Mouse (Mus musculus) thymus, postnatal 36 days (tissue): ENCODE measurements around the gene Lama2.

Experiments used
- DNase-seq, 2 experiments: peaks; one replicate each; pipeline ENCODE4 v3.0.0; 2022; ENCODE audit warnings: mixed read lengths in 2 of 2

Gene Lama2

DNA sequence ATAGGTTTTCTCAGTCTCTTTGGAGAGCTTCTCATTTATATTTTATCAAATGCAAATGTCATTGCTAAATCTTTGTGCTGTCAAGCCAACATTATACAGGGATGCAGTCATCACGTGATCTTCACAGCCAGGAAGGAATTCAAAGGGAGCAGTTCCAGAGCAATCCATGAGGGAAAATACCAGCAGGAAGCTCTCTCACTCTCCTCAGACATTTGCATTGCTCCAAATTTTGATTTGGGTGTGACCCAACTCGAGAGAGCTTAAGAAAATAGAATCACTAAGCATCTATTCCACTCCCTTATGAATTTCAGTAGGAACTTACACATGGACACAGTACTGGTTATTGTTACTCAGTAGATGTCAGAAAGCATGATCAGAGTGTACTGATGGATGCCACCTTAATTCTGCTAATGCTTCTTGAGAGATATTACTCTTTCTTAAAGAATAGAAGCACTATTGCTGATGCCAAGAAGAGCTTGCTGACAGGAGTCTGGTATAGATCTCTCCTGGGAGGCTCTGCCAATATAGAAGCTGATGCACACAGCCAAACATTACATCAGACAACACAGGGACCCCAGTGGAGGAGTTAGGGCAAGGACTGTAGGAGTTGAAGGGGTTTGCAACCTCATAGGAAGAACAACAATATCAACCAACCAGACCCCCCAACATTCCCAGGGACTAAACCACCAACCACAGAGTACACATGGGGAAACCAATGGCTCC, 236.5 kb downstream of the Lama2 start:
- DNase-seq: no peak

- no peak for DNase-seq
Observed at GRCm38 (mm10) chr10:27378286-27378685, 241.3 kb downstream of the Lama2 start.

DNA sequence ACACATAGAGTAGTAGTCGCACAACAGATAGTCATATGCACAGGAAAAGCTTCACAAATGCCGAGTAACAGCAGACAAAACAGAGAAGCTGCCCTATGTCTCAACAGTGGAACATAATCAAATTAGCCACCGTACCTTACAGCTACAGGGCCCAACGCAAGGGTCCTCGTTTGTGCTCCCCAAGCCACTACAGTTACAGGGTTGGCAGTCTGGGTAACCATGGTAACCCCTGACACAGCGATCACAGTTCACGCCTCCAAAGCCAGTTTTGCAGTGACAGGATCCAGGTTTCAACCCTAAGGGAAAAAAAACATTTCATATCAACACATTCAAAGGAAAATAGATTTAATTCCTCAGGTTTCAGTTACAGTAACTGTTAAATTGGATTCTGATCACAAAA, 275.3 kb downstream of the Lama2 start:
- DNase-seq: no peak

DNA sequence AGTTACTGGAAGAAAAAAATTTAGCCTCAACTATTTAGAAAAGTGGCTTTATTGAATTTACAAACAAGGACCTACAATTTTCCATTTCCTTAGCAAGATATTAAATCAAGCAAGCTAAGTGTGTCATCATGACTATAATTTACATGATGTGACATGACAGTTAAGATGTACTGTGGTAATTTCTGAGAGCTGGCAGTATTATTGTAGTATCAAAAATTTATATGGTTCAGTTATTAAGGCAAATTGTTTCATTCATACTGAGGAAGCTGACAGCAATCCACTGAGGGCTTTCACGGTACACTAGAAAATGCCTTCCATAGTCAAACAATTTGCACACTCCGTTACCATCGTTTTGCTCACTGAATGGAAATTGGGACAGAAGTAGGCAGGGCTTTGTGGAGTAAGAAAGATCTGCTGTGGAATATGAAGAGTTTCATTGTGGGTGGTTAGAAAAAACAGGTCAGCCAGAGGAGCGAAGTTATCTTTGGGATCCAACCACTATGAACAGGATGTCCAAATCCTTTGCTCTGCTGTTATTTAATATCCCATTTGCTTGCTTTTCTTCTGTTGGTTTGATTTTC, 297.1 kb downstream of the Lama2 start:
- DNase-seq: no peak

GRCm38 (mm10) chr10:27307444-27307843, 312.1 kb downstream of the Lama2 start:
- no peak for DNase-seq

GRCm38 (mm10) chr10:27305301-27305700, 314.3 kb downstream of the Lama2 start:
- no peak for DNase-seq

DNA sequence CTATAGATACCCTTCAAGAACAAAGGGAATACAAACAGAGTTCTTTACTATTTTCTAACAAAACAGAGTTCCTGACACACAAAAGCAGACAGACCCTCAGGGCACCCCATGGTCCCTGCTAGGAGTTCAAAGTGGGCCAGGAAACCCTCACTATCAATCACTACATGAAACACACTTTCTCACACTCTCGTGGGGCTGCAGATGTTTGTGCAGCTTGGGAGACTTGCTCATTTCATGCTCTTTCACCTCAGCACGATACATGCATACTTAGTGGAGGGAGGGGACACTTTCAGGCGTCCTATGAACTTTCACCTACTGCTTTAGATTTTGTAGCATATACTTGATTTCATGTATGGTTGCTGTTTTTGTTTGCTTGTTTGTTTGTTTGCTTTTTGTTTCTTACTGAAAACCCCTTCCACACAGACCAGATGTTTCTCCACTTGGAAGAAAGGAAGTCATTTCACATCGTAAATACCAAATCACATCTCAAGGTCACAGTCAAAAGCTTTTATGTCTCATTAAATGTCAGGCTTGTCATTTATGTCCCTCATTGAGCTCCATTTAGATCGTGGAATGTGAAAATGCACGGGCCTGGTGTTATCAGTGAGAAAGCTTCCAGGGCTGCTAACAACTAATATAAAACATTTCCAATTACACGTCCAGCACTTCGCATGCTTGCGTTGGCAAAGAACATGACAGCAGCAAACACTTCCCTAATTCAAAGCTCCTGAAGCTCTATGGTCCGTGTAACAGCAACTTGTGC, 334.3 kb downstream of the Lama2 start:
- DNase-seq: no peak

- DNase-seq: no peak
Observed at GRCm38 (mm10) chr10:27267432-27267831, 352.1 kb downstream of the Lama2 start.

GRCm38 (mm10) chr10:27265812-27266211, 353.7 kb downstream of the Lama2 start:
- no peak for DNase-seq

GRCm38 (mm10) chr10:27264713-27265112, 354.8 kb downstream of the Lama2 start:
- DNase-seq: no peak

DNA sequence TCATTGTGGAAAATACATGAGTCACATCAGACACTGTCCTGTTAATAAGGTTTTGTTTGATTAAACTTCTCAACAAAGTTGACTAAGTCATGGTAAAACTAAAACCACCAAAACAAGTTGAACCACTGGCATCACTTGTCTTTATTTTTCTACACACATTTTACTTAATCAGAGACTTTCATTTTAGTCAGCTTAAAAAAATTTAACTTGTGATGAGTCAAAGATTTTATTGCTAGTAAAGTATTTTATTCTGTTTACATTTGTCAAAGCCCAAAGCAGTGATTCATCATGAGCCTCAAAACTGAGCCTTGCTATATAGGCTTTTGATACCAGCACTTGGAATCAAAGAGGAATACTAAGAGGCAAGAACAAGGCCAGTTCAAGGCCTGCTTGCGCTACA, 369.8 kb downstream of the Lama2 start:
- DNase-seq: no peak

DNA sequence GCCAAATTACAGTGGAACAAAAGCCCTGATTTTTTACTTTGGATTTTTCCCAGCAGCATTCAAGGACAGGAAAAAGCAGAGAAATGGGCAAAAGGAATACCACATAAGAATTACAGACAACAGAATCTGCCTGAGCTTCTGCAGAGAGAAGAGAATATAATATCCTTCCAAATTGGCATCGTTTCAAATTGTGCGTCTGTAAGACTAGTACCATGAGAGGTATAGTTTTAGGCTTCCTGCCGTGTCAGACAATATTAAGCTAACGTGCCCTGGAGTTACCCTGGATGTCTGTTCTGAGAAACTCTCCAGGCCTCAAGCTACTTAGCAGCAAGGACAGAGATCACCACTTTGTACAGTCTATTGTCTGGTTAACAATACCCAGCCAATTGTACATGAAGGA, 384.8 kb downstream of the Lama2 start:
- no peak for DNase-seq

DNA sequence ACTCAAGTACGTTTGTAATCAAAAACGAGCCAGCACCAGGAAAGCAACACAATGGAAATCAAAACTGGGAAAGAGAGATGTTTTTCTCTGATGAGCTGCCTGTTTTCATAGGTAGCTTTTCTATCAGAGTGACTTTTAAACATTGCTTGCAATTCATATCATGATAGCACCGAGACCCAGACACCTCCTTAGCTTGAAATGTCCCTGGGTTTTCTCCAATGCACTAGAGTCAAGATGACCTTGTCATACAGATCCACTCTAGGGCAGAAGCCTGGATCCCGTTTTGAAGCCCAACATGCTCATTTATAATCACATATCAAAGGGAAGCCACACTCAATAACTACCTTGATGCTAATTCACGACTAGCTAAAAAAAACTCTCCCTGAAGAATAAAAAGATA, 386.0 kb downstream of the Lama2 start:
- DNase-seq: no peak

DNA sequence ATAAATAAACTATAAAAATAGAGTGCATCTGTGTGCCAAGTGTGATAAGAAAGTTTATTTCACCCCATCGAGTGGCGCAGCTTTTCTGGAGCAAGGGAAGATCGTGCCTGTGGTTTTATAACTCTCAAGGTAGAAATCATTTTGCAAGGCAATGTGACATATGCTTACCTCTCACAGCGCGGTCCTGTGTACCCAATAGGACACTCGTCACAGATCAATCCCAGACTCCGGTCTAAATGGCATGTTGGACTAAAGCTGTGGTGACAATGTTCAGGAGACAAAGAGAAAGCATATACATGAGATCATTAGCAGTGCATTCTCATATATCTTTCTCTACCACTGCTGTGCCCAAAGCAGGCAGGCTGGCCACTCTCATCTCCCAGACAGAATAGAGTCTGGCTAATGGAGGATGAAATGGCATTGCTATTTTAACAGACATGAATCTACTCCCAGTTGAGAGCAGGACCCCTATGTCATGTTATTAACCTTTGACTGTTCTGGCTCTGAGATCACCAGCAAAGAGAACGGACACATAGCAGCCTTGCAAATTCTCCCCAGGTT, 395.7 kb downstream of the Lama2 start:
- DNase-seq: no peak

- no peak for DNase-seq
Observed at GRCm38 (mm10) chr10:27222639-27223315, 396.8 kb downstream of the Lama2 start.

GRCm38 (mm10) chr10:27219698-27220097, 399.9 kb downstream of the Lama2 start:
- no peak for DNase-seq

DNA sequence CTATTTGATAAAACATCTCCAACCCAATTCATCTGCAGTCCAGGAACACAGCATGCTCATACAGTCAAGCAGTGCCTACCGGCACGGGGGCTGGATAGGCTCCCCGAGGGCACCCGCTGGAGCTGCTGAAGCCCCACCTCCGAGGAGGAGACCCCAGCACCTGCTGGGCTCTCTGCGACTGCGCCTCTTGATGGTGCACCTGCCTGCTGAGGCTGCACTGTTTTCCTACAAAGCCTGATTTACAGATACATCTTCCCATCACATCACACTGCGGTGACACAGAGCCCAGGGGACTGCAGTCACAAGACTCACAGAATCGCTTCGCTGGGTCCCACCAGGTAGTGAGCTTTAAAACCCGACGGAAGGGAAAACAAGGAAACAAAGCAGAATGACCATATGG, 412.2 kb downstream of the Lama2 start:
- no peak for DNase-seq

DNA sequence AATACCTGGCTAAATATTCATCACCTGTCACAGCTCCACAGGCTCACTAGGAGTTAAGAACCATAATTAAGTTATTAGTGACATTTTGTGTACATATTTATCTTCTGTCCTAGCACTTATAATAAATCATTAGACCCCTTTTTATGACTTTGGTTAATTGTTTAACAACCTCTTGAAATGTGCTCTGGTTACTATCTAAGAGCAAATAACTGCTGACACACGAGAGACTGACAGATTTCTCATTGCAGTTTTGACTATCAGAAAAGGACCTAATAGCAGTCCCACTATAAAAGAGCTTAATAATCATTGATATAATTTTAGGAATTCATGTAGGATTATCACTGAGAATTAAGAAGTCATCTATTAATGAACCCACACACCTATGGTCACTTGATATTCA, 421.1 kb downstream of the Lama2 start:
- no peak for DNase-seq

DNA sequence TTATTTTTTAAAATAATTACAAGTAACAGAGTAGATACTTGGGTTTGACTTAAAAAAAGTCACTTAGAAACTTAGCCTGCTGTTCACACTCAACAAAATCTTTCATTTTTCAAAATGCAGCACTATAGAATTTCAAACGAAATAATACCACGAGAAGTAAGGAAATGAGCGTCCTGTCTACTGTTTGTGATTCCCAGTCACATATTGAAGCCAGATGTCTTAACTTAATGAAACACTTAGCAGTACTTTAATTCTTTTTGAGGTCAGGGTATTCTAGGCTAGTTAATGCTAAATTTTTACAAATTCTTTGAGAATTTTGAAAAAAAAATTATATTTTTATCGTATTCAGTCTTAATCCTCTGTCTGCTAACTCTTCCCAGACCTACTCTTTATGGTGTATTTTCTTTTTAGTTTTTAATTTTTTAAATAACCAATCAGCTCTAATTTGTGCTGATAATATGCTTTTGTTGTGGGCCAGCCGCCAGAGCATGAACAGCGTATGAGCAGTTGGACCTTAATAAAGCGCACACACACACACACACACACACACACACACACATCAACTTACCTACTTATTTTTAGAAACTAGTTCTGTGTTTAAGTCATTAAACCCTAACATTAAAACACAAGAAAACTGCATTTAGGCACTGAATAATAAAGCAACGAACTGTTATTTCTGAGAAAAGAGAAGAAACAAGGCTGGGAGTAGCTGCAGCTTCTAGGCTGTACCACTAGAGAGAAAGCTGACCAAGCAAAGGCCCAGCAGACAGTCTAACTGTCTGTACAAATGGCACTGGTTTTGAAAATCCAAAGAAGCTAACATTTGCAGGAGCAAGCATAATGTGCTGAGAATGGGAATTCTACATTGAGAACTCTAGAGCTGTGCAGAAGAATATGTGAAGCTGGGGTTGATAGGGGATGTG, 425.3 kb downstream of the Lama2 start:
- no peak for DNase-seq

- no peak for DNase-seq
Observed at GRCm38 (mm10) chr10:27188630-27189365, 430.8 kb downstream of the Lama2 start.

GRCm38 (mm10) chr10:27184185-27184584, 435.4 kb downstream of the Lama2 start:
- no peak for DNase-seq
